Comparison of ENCODE assay signal across 17 mouse cellular contexts in the genomic region with DNA sequence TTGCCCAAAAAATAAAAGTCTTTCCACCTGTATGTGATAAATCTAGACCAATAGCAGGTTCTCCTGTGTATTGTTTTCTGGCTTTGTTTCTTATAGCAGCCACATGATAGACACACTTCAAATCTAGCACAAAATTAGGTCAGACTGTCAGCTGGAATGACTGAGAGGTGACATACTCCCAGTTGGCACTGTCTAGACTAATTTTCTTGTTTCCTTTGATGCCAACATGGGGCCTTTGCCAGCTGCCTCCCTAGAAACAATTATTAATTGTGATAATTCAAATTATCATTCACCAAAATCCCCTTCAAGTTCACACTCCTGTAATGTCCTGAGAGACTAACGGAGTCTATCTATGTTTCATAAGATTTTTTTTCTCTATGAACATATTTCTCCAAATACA.
"Had no signal": no experiment of that assay in that cellular context is flagged by ENCODE, and none has a peak within 500 bp of the region (broad histone marks: within the 10 kb centered on the region; RNA-seq: fewer than 3 reads in every experiment).

No protein-coding gene starts in this region.

- H3K4me3 ChIP-seq: layer of hippocampus, adult 2 months; limb, embryonic 12.5 days; liver, embryonic 13.5 days; lung, embryonic 15.5 days; megakaryocyte, embryonic 14.5 days had no signal

- H3K36me3 ChIP-seq: limb, embryonic 12.5 days; liver, embryonic 13.5 days; lung, embryonic 15.5 days had no signal

- H3K27me3 ChIP-seq: limb, embryonic 12.5 days; liver, embryonic 13.5 days; lung, embryonic 15.5 days; megakaryocyte, embryonic 14.5 days had no signal

- ATAC-seq: liver, postnatal 0 days; midbrain, embryonic 16.5 days had no signal

- DNase-seq: kidney, postnatal 10 days; kidney, postnatal 4 days; liver; liver, embryonic 13.5 days; liver, postnatal 0 days; lung, postnatal 14 days; right cerebral cortex, postnatal 4 days; spleen, adult 18-20 months; thymus, adult 18-20 months; thymus, postnatal 14 days had no signal

- H3K9me3 ChIP-seq: limb, embryonic 12.5 days; liver, embryonic 13.5 days; lung, embryonic 15.5 days; megakaryocyte, embryonic 14.5 days had no signal

- H3K4me1 ChIP-seq: limb, embryonic 12.5 days; liver, embryonic 13.5 days; lung, embryonic 15.5 days; megakaryocyte, embryonic 14.5 days had no signal

- H3K27ac ChIP-seq: layer of hippocampus, adult 2 months; limb, embryonic 12.5 days; liver, embryonic 13.5 days; lung, embryonic 15.5 days; macrophage had no signal

- H3K9ac ChIP-seq: limb, embryonic 12.5 days; liver, embryonic 13.5 days; liver, postnatal 0 days; lung, embryonic 15.5 days had no signal

- H3K4me2 ChIP-seq: limb, embryonic 12.5 days; liver, embryonic 13.5 days; lung, embryonic 15.5 days; midbrain, embryonic 11.5 days had no signal
